In genomic region chr15:6044511-6045256, GRCm38 (mm10) we compare ENCODE assay signal across 12 mouse cellular contexts.
A peak's percentile ranks its signal among the peaks of the same experiment; 100 is the strongest.
DNase-seq lines count a peak whose midpoint lies in the region; ATAC-seq and TF ChIP-seq lines count a peak whose summit lies in the region.
"Had no signal": no experiment of that assay in that cellular context is flagged by ENCODE, and none has a peak within 500 bp of the region (broad histone marks: within the 10 kb centered on the region; RNA-seq: fewer than 3 reads in every experiment).

No protein-coding gene starts in this region.

- no peak for TF ChIP-seq CTCF in kidney, postnatal 0 days (IDR thresholded peaks at IDR 0.05; ENCODE audit: low read depth)
- TF ChIP-seq CTCF in layer of hippocampus, adult 2 months (conservative IDR thresholded peaks at IDR 0.05), result no peak

- no peaks in the 10 kb centered on the region for H3K36me3 ChIP-seq in lung, embryonic 15.5 days
- H3K36me3 ChIP-seq in embryonic facial prominence, embryonic 10.5 days (replicated peaks), result no peaks in the 10 kb centered on the region
- H3K36me3 ChIP-seq in kidney, postnatal 0 days (ENCODE audit: insufficient read depth, low read length), result no peaks in the 10 kb centered on the region
- H3K36me3 ChIP-seq in stomach, embryonic 14.5 days (ENCODE audit: control insufficient read depth, insufficient read depth, low read length), result no peaks in the 10 kb centered on the region
- H3K36me3 ChIP-seq: embryonic facial prominence, embryonic 15.5 days had no signal

- peak overlapping the region; percentile 7; the same call in 1 of the 2 replicates for H3K4me2 ChIP-seq in lung, embryonic 15.5 days
- H3K4me2 ChIP-seq in kidney, postnatal 0 days (ENCODE audit: low read length), result peak overlapping the region; percentile 9; the same call in 1 of the 2 replicates
- H3K4me2 ChIP-seq in stomach, embryonic 14.5 days (replicated peaks; ENCODE audit: low read depth, low read length), result no peak overlapping the region
- H3K4me2 ChIP-seq: embryonic facial prominence, embryonic 15.5 days had no signal

- DNase-seq in lung, postnatal 14 days, result no peak
- DNase-seq in embryonic facial prominence, embryonic 10.5 days (ENCODE audit: low spot score), result peak; percentile 10
- DNase-seq in kidney, postnatal 0 days (ENCODE audit: low spot score), result peak; percentile 67
- DNase-seq in Muller cell, postnatal 12 days (ENCODE audit: inconsistent ontology term), result no peak
- DNase-seq in left cerebral cortex, adult 11 months (ENCODE audit: low spot score), result no peak
- no peak for DNase-seq in layer of hippocampus, adult 2 months (ENCODE audit: low spot score in 2 of 2)
- DNase-seq: adrenal gland, postnatal 10 days; heart, postnatal 36 days; retina, postnatal 1 day had no signal

- H3K27me3 ChIP-seq in lung, embryonic 15.5 days, result no peaks in the 10 kb centered on the region
- no peaks in the 10 kb centered on the region for H3K27me3 ChIP-seq in embryonic facial prominence, embryonic 10.5 days (replicated peaks; ENCODE audit: low read depth, poor library complexity, severe bottlenecking)
- H3K27me3 ChIP-seq in kidney, postnatal 0 days (ENCODE audit: insufficient read depth, low read length), result no peaks in the 10 kb centered on the region
- H3K27me3 ChIP-seq in stomach, embryonic 14.5 days (ENCODE audit: control insufficient read depth, insufficient read depth, low read length), result no peaks in the 10 kb centered on the region
- H3K27me3 ChIP-seq: embryonic facial prominence, embryonic 15.5 days had no signal

- ATAC-seq in lung, embryonic 15.5 days (ENCODE audit: borderline replicate concordance, extremely low read depth, low FRiP score, low TSS enrichment), result no peak
- no peak; the same call in 1 of the 2 replicates for ATAC-seq in kidney, postnatal 0 days (replicated peaks; ENCODE audit: low FRiP score, low read depth)
- peak; percentile 65; the same call in 1 of the 2 replicates for ATAC-seq in stomach, embryonic 14.5 days (ENCODE audit: insufficient number of reproducible peaks, insufficient read depth, low FRiP score, low read depth)

- no peaks in the 10 kb centered on the region for H3K9me3 ChIP-seq in lung, embryonic 15.5 days
- H3K9me3 ChIP-seq in embryonic facial prominence, embryonic 10.5 days, result no peaks in the 10 kb centered on the region
- no peaks in the 10 kb centered on the region for H3K9me3 ChIP-seq in kidney, postnatal 0 days (replicated peaks; ENCODE audit: low read length)
- no peaks in the 10 kb centered on the region for H3K9me3 ChIP-seq in stomach, embryonic 14.5 days (ENCODE audit: control insufficient read depth, low read depth, low read length)
- H3K9me3 ChIP-seq: embryonic facial prominence, embryonic 15.5 days had no signal

- no peak overlapping the region for H3K4me3 ChIP-seq in lung, embryonic 15.5 days
- no peak overlapping the region for H3K4me3 ChIP-seq in embryonic facial prominence, embryonic 10.5 days
- no peak overlapping the region for H3K4me3 ChIP-seq in kidney, postnatal 0 days (replicated peaks; ENCODE audit: low read depth, low read length)
- H3K4me3 ChIP-seq in stomach, embryonic 14.5 days (ENCODE audit: low read depth, low read length), result no peak overlapping the region
- H3K4me3 ChIP-seq in layer of hippocampus, adult 2 months, result no peak overlapping the region
- H3K4me3 ChIP-seq: embryonic facial prominence, embryonic 15.5 days had no signal

- WGBS in lung, embryonic 15.5 days, result 43% methylated on average over 10 of the region's 10 CpGs
- 48% methylated on average over 10 of the region's 10 CpGs for WGBS in embryonic facial prominence, embryonic 10.5 days
- WGBS in kidney, postnatal 0 days, result 33% methylated on average over 10 of the region's 10 CpGs
- WGBS in stomach, embryonic 14.5 days, result 49% methylated on average over 10 of the region's 10 CpGs

- H3K9ac ChIP-seq in lung, embryonic 15.5 days, result no peak overlapping the region
- no peak overlapping the region for H3K9ac ChIP-seq in kidney, postnatal 0 days (ENCODE audit: low read depth, low read length)
- no peak overlapping the region for H3K9ac ChIP-seq in stomach, embryonic 14.5 days (replicated peaks; ENCODE audit: low read depth, low read length)
- H3K9ac ChIP-seq: embryonic facial prominence, embryonic 15.5 days had no signal

- H3K4me1 ChIP-seq in lung, embryonic 15.5 days, result no peaks in the 10 kb centered on the region
- no peaks in the 10 kb centered on the region for H3K4me1 ChIP-seq in embryonic facial prominence, embryonic 10.5 days
- no peaks in the 10 kb centered on the region for H3K4me1 ChIP-seq in kidney, postnatal 0 days (replicated peaks; ENCODE audit: insufficient read depth, low read length)
- H3K4me1 ChIP-seq in stomach, embryonic 14.5 days (ENCODE audit: control insufficient read depth, insufficient read depth, low read length), result no peaks in the 10 kb centered on the region
- H3K4me1 ChIP-seq: embryonic facial prominence, embryonic 15.5 days had no signal

- no peak overlapping the region for H3K27ac ChIP-seq in lung, embryonic 15.5 days
- H3K27ac ChIP-seq in embryonic facial prominence, embryonic 10.5 days (replicated peaks), result no peak overlapping the region
- H3K27ac ChIP-seq in kidney, postnatal 0 days, result peak overlapping the region; percentile 51; the same call in 1 of the 2 replicates
- no peak overlapping the region for H3K27ac ChIP-seq in stomach, embryonic 14.5 days (ENCODE audit: low read length)
- H3K27ac ChIP-seq in layer of hippocampus, adult 2 months, result no peak overlapping the region
- H3K27ac ChIP-seq: embryonic facial prominence, embryonic 15.5 days had no signal

Comparison
In these comparisons a context has a peak if more than half of its experiments do, and no peak if none do; other contexts are left out.
1. DNase-seq: peak in embryonic facial prominence, embryonic 10.5 days (single experiment) and kidney, postnatal 0 days (single experiment); none in lung, postnatal 14 days (single experiment), Muller cell, postnatal 12 days (single experiment), left cerebral cortex, adult 11 months (single experiment) and layer of hippocampus, adult 2 months (0 of 2).